Mouse (Mus musculus): ENCODE results near the gene Ube2u.
A peak's percentile ranks its signal among the peaks of the same experiment; 100 is the strongest.

Gene Ube2u

DNA sequence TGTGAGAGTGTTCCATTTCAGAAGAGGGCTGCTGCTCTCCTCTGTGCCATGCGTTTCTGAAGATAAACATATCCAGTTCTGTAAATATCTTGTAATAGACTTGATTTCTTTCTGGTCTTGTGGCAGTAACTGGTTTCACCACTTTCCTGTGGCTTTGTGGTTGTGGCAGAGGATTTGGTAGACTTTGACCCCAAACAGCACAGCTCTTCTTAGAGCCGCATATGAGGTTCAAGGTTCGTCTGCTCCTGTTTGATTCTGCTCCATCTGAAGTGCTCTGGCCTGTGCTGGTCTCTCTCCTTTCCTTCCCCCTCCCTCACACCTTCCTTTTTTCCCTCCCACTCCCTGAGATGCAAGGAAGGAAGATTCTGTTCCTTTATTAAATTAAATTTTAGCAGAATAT, 60.8 kb downstream of the Ube2u start:
- no peak for DNase-seq (ENCODE audit: low read depth in 1 of 2, low spot score in 2 of 2)

GRCm38 (mm10) chr4:100547905-100548304, 69.3 kb downstream of the Ube2u start:
- peak in 1 of 2 experiments; percentile 2 for DNase-seq (ENCODE audit: low read depth in 1 of 2, low spot score in 2 of 2)

DNA sequence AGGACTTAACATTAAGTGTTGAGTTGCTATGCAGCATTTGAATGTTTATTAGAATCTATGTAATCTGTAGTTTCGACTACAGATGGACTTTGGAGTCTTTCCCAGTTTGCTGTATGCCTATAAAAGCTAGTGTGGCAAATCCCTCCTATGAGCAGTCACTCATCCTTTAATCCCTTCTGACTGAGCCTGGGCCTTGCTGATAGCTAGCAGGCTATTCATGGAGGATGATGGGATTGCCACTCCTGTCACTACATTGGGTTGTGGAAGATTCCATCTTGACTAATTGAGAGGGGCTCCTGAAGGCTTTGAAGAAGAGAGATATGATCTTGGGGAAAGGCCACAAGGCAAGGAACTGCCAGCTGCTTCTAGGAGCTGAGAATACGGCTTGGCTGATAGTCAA, 74.6 kb downstream of the Ube2u start:
- DNase-seq (ENCODE audit: low read depth in 1 of 2, low spot score in 2 of 2) = no peak

- DNase-seq (ENCODE audit: low read depth in 1 of 2, low spot score in 2 of 2) = no peak
Measured at GRCm38 (mm10) chr4:100588236-100589206, 109.9 kb downstream of the Ube2u start.

GRCm38 (mm10) chr4:100595771-100596170, 117.1 kb downstream of the Ube2u start:
- no peak for DNase-seq (ENCODE audit: low read depth in 1 of 2, low spot score in 2 of 2)

DNA sequence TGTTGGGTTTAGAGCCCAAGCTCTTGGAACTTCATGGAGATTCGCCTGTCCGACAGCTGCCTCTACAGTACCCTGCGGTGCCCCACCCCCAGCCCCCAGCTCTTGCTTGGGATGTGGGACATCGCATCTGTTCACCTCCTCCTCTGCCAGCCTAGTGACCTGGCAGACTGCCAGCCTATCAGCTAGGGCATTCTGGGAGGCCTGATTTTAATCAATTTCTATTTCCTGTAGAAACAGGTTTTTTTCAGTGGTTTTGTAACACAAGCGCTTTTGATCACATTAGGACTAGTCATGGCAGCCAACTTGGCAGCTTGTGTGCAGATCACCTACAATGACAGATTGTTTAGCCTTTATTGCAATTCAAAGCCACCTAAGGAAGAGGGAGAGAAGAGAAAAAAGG, 118.0 kb downstream of the Ube2u start:
- no peak for DNase-seq (ENCODE audit: low read depth in 1 of 2, low spot score in 2 of 2)

DNA sequence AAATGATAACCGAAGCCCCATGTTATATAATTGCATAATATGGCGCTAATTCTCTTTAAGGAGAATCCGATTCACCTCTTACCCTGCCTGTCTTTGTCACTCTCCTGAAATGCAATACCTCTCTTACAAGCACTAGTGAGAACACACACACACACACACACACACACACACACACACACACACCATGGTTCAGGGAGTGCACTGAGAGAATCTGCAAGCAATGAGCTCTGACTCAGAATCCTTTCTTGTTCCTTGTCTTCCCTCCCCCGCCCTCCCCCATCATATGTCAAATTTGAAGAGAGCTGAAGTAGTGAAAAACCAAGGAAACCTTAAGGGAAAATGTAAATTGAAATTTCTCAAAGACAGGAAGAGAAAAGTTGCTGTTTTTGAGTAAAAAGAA, 118.4 kb downstream of the Ube2u start:
- no peak for DNase-seq (ENCODE audit: low read depth in 1 of 2, low spot score in 2 of 2)

All from monocyte, adult 2 months (primary cell).